Mouse (Mus musculus): Measurements from ENCODE around the gene Krt83. TPM values are rescaled to one million over a fixed set of nuclear protein-coding genes. Genes with fewer than 3 reads are reported as not detected.
A peak's percentile ranks its signal among the peaks of the same experiment; 100 is the strongest.
"Not testable (repeated sequence)": the region's sequence is repeated elsewhere in the genome, so short reads cannot be mapped to it uniquely, and the experiment has no call there.

Krt83 gene
- total RNA-seq (2021): not detected

- no peak for DNase-seq (ENCODE audit: low spot score in 2 of 2)
- intact Hi-C loops (cut with DNase I): no loop called here
Observed at GRCm38 (mm10) chr15:101491431-101491830, at the start of gene Krt83. TSS of gene Krt83 (minus strand) at chr15:101491512.

DNA sequence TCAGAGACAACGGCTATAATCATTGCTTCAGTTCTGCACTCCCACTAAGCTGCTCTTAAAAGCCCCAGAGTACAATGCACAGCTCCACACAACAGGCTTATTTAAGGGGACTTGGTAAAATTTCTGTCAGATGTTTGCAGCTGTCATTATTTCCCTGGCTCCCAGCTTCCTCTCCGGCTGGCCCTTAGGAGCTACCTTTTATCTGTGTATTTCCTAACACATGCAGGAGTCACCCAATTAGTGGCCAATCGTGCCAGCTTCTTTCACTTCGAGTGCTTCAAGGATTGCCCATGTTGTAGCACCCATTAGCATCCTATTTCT, 47.2 kb upstream of the Krt83 start:
- intact Hi-C loops (cut with DNase I): no loop called here
- DNase-seq (ENCODE audit: low spot score in 2 of 2): no peak

DNA sequence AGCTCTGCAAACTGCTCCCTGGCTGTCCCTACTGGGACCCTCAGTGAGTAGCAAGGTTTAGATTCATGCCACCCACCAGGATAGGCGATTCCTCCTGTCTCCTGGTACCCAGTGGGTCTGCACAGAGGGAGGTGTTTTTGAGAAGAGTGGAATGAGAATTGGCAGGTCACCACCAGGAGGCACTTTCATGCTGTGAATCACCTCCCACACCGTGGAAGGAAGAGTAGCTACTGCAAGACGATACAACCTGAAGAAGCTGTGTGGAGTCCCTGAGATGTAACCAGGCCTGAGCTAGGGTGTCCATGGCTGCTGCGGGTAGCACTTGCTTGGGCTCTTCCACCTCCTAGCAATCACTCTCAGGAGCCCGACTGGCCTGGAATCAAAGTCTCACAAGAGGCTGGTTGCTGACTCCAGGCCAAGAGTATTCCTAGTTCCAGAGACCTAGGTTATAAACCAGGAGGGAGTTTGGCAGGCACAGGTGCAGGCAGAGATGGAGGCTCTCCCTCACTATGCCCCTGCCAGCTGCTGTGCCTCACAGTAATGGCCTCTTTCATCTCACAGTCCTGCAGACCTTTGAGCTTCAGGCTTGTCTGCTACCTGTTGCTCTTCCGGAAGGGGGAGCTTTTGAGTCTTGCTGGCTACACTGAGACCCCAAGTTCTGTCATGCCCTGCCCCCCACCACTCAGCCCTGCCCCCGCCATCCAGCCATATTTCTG, 46.7 kb upstream of the Krt83 start:
- peak in 1 of 2 experiments; percentile 17 for DNase-seq (ENCODE audit: low spot score in 2 of 2)
- intact Hi-C loops (cut with DNase I): no loop called here

DNA sequence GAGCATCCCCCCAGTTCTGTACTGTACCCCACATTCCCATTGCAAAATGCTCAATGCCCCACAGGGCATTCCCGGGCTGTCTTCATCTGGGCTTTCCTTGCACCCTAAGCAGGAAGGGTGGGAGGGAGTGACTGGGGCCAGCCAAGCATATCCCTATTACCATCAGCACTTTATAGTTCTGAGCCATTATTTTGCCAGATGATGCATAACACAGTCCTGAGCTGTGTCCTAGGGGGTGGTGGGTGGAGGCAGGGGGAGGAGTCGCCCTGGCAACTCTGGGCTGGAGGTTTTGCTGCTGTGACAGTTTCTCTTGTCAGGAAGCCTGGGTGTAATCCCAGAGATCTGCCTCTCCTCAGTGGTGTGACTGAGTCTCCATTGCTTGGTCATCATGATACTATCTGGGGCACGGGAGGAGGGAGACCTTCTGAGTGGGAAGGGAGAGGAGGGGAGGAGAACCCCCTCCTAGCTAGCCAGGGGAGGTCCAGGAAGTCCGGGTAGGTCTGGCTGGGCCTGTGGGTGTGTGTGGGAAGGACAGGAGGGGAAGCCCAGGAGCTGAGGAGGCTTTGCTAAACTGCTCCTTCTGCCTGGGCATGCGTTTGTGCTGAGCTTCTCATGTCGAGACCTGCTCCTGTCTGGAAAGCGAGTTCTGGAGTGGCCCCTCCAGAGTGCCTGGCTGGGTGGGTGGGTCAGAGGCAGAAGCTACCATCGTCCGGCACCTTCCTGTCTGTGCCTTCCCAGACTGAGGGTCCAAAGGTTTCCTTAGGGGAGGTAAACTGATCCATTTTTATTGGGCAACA, 44.9 kb upstream of the Krt83 start:
- intact Hi-C loops (cut with DNase I): no loop called here
- DNase-seq (ENCODE audit: low spot score in 2 of 2): peak in 1 of 2 experiments; percentile 31

DNA sequence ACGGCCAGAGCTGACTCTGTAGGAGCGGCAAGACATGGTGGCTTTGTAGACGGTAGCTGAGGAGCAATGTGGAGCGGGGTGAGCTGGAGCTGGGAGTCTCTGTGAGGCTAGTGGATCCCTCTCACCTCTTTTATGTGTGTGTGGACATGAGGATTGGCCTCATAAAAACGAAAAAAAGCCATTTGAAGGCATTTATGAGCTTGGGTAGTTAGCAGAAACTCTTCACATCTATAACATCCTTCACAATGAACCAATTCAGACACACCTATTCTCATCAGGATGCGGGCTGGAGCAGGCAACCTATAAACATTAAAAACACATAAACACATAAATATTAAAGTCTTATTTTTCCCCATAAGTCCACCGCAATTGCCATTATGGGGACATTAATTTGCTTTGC, 41.4 kb upstream of the Krt83 start, which contains the start of gene Krt84:
Gene Krt84 (minus strand): TSS at position 101 of the 400 bp plus-strand sequence.
- DNase-seq (ENCODE audit: low spot score in 2 of 2): no peak
- intact Hi-C loops (cut with DNase I): no loop called here

- DNase-seq (ENCODE audit: low spot score in 2 of 2): no peak
- intact Hi-C loops (cut with DNase I): loop anchor here (5.0 kb wide), 1 partner anchor 545 kb away; no protein-coding TSS in a partner anchor
Observed at GRCm38 (mm10) chr15:101522556-101523232, 31.4 kb upstream of the Krt83 start.

DNA sequence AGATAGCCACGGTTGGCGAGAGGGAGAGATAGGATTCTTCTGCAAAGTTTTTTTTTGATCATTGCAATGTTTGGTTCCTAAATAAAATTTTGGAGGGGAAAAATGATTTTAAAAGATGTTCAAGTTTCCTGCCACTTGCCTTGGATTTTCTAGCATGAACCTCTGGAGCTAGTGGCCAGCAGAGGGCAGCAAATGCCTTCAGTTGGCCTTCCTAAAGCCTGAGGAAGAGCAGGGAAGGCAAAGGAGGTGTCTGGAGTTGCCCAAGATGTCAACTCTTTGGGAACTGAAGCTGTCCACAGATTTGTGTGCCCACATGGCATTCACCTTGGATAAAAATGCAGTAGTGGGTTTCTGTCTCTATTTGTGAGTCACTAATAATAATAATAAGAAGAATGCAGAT, 28.5 kb upstream of the Krt83 start:
- intact Hi-C loops (cut with DNase I): loop anchor here (1.0 to 5.0 kb wide), 5 partner anchors 181 to 548 kb away; no protein-coding TSS in a partner anchor

DNA sequence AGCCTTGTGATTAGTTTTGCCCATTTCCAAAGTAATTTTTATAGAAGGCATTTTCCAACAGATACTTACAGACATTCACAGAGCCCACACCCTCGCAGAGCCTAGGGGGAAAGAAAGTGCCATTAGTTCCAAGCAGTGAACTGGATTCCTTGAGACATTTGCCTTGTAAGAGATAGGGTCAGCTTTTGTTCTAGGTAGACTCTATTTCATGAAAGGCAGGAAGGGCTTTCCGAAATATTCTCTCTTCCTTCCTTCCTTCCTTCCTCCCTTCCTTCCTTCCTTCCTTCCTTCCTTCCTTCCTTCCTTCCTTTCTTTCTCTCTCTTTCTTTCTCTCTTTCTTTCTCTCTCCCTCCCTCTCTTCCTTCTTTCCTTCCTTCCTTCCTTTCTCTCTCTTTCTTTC, 25.8 kb upstream of the Krt83 start, which contains the start of gene Gm49425:
Gene Gm49425 (minus strand): TSS at position 101 of the 400 bp plus-strand sequence.
- DNase-seq (ENCODE audit: low spot score in 2 of 2); intact Hi-C loops (cut with DNase I): not testable (repeated sequence)

More for the DNA sequence above, 28.5 kb upstream of the Krt83 start:
- peak; percentile 80 to 83 for DNase-seq (ENCODE audit: low spot score in 2 of 2)

DNA sequence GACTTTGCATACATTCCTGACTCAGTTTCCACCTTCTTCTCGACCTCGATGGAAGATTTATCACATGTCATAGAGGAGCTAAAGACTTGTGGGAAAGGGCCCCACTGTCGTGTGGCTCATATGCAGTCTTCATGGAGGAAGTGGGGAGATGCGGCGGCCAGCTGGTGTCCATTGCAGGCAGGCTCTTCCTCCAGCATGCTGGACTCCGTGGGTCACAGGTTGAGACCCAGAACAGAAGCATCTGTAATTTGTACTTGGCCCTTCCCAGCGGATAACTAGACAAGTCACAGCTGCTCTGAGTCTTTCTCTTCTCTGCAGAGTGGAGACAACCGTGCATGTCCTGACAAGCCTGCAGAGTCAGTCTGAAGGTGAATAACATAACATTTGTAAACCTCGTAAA, 16.9 kb upstream of the Krt83 start:
- DNase-seq (ENCODE audit: low spot score in 2 of 2): no peak

GRCm38 (mm10) chr15:101506896-101507758, 15.8 kb upstream of the Krt83 start:
- DNase-seq (ENCODE audit: low spot score in 2 of 2): no peak
- intact Hi-C loops (cut with DNase I): no loop called here

More for the DNA sequence above, 16.9 kb upstream of the Krt83 start:
- intact Hi-C loops (cut with DNase I): no loop called here

DNA sequence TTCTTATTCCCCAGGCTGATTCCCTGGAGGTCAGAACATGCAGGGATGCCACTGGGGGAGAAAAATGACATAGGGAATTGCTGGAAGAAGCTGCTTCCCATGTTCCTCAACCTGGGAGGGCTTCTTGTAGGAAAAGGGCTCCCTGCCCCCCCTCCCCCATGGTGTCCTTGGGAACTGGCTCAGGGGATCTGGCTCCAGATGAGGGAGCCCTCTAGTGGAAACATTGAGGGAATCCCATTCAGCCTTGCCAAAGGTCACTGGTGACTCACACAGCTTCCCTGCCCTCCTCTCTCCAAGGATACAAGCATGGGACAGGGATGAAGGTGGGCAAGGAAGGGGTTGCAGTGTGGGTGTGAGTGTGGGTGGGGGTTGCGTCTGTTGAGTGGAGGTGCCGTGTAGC, 5.9 kb upstream of the Krt83 start:
- intact Hi-C loops (cut with DNase I): loop anchor here (5.0 kb wide), 1 partner anchor 155 kb away; no protein-coding TSS in a partner anchor

GRCm38 (mm10) chr15:101495266-101495665, 4.0 kb upstream of the Krt83 start:
- intact Hi-C loops (cut with DNase I): loop anchor here (5.0 kb wide), 1 partner anchor 153 kb away; no protein-coding TSS in a partner anchor
- DNase-seq (ENCODE audit: low spot score in 2 of 2): no peak

More for the DNA sequence above, 5.9 kb upstream of the Krt83 start:
- DNase-seq (ENCODE audit: low spot score in 2 of 2): peak; percentile 17 to 47

DNA sequence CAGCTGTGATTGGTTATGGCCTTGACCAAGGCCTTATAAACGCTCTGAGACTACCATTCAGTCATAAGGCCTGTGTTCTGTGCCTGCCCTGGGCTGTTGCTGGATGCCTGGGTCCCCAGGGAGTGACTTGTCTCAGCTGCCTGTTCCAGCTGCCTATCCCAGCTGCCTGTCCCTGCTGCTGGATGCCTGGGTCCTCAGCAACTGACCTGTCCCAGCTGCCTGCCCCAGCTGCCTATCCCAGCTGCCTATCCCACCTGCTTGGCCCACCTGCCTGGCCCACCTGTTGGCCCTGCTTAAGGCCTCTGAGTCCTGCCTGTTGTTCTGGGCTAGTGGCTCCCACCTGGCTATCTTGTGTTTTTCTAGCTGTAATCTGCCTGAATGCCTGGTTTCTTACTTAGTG, 2.9 kb upstream of the Krt83 start:
- no peak for DNase-seq (ENCODE audit: low spot score in 2 of 2)
- intact Hi-C loops (cut with DNase I): no loop called here

DNA sequence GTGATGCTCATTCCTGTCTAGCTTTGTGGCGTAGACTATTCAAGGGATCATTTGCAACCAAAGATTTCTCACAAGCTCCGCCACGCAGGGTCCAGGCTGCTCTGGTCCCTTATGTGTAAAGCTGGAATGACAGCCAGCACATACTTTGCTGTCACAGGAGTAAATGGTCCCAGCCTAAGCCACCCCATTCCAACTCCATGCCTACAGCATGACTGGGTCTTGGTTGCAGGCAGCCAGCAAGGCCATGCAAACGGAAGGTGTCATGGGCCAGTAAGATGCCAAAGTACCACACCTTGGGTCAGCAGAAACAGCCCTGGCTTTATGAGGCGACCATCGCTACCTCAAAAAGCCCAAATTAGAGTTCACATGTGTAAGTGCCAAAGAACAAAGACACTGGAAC, 2.4 kb upstream of the Krt83 start:
- DNase-seq (ENCODE audit: low spot score in 2 of 2): no peak
- intact Hi-C loops (cut with DNase I): no loop called here

GRCm38 (mm10) chr15:101492718-101493117, 1.4 kb upstream of the Krt83 start:
- intact Hi-C loops (cut with DNase I): no loop called here
- no peak for DNase-seq (ENCODE audit: low spot score in 2 of 2)

DNA sequence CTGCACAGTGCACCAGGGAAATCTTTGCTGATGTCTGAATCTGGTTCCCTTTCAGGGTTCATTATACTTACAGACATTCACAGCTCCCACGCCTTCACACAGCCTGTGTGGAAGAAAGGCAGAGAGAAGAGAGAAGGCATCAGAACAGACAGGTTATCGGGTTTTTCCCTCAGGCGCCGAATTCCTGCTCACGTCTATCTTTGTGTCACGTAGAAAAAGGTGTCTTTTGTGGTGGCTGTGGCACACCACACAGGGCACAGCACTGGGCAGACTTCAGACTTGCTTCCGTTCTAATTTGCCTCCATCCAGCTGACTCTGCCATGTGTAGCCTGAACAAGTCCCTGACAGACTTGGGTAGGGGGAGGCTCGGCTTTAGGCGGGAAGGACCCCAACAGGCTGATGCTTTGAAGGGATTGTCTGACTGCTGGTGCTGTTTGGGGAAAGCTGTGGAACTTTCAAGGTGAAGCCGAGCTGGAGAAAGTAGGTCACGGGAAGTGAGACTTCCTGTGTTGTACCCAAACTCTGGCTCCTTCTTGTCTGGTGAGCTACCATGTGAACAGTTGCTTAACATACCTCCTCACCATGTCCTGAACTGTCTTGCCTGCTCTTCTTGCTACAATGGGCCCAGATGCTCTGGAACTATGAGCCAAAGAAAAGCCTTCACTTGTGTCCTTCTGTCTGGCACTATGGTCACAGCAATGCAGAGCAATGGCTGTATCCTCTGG, 5.2 kb downstream of the Krt83 start:
- intact Hi-C loops (cut with DNase I): no loop called here
- DNase-seq (ENCODE audit: low spot score in 2 of 2): peak; percentile 31 to 83

DNA sequence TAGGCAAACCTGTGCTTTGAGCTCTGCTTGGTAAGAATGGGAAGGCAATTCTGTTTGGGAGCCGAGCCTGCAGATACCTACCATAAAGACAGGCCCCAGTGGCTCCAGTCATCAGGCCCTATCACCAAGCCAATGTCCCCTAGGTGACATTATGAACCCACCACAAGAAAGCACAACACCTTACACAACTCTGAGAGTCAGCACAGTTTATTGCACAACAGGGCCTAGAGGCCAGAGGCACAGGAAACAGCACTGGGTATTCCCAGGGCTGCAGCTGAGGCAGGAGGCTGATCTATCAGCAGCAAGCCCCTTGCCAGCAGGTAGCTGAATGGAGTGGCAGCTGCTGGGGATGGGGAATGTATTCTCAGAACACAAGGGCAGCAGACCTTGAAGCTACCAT, 6.4 kb downstream of the Krt83 start:
- intact Hi-C loops (cut with DNase I): no loop called here
- no peak for DNase-seq (ENCODE audit: low spot score in 2 of 2)

DNA sequence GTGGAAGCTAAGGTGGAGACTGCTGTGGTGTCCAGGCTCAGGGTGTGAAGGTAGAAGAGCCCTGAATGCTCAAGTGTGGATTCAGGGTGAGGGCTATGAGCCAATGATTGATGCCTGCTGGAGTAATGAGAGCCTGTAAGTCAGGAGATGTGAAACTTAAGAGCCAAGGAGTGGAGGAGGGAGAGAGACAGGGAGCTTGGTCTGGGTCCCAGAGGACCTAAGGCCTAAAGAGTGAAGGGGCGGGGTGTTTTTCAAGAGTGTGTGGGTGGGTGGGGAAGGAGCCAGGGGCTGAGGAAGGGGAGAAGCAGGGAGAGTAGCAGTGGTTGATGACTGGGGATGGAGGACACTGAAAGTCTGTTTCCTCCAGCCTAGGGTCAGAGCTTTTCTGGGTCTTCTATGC, 7.7 kb downstream of the Krt83 start:
- intact Hi-C loops (cut with DNase I): no loop called here
- DNase-seq (ENCODE audit: low spot score in 2 of 2): no peak

DNA sequence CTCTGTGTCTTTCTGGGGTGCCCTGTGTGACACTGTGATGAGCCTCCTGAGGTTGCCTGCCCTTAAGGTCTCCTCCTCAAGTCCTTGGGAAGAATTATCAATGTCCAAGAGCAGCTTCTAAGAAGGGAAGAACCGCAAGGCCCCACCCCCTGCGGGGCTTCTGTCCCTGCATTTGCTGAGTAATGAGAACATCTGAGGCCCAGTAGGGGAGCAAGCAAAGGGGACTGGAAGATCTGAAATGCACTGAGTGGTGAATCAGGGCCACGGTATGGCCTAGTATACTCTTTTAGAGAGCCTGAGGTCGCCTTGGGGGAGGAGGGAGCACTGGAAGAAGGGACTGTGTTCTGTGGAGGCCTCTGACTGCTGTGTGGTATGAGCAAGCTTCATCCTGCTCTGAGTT, 9.3 kb downstream of the Krt83 start:
- intact Hi-C loops (cut with DNase I): no loop called here
- DNase-seq (ENCODE audit: low spot score in 2 of 2): no peak
